Mouse (Mus musculus) CD4-positive helper T cell, adult 2 months (primary cell): ENCODE measurements at regions not wholly inside any gene's neighbourhood (a gene's known extent, or its start where the extent isn't known, plus 50 kb on each side); places are given as distances from the start of the nearest gene placed in this dataset.

Experiments
- DNase-seq: peaks from one replicate; pipeline ENCODE4 v3.0.0-alpha.2; 2012; ENCODE audit warnings: low read depth, missing footprints, low spot score

GRCm38 (mm10) chr16:53011847-53012246 lies 558.0 kb upstream of the Alcam start:
- no peak for DNase-seq

- DNase-seq: no peak
These were observed 535.1 kb upstream of the Alcam start for GRCm38 (mm10) chr16:52988852-52989397.

- no peak for DNase-seq
These were observed 530.5 kb upstream of the Alcam start for GRCm38 (mm10) chr16:52984336-52984735.

GRCm38 (mm10) chr16:52980995-52981394 lies 527.1 kb upstream of the Alcam start:
- DNase-seq: no peak

GRCm38 (mm10) chr16:52972811-52973210 lies 518.9 kb upstream of the Alcam start:
- DNase-seq: no peak

GRCm38 (mm10) chr16:52947679-52948078 lies 493.8 kb upstream of the Alcam start:
- no peak for DNase-seq

- no peak for DNase-seq
These were observed 480.9 kb upstream of the Alcam start for GRCm38 (mm10) chr16:52934749-52935148.

- no peak for DNase-seq
These were observed 478.1 kb upstream of the Alcam start for GRCm38 (mm10) chr16:52931978-52932377.

GRCm38 (mm10) chr16:52892467-52893255 lies 438.8 kb upstream of the Alcam start:
- no peak for DNase-seq

GRCm38 (mm10) chr16:52879463-52880114 lies 425.7 kb upstream of the Alcam start:
- peak; percentile 3 for DNase-seq

- DNase-seq: no peak
These were observed 414.0 kb upstream of the Alcam start for GRCm38 (mm10) chr16:52867833-52868232.

- DNase-seq: no peak
These were observed 409.7 kb upstream of the Alcam start for GRCm38 (mm10) chr16:52863554-52863953.

GRCm38 (mm10) chr16:52861263-52861662 lies 407.4 kb upstream of the Alcam start:
- DNase-seq: no peak

GRCm38 (mm10) chr16:52858441-52859209 lies 404.8 kb upstream of the Alcam start:
- DNase-seq: no peak

- DNase-seq: no peak
These were observed 397.3 kb upstream of the Alcam start for GRCm38 (mm10) chr16:52851129-52851528.

GRCm38 (mm10) chr16:52818976-52819375 lies 365.1 kb upstream of the Alcam start:
- DNase-seq: no peak

GRCm38 (mm10) chr16:52811219-52811618 lies 357.3 kb upstream of the Alcam start:
- DNase-seq: no peak

- no peak for DNase-seq
These were observed 350.5 kb upstream of the Alcam start for GRCm38 (mm10) chr16:52804365-52804764.

GRCm38 (mm10) chr16:52799715-52800392 lies 346.0 kb upstream of the Alcam start:
- no peak for DNase-seq

GRCm38 (mm10) chr16:52795184-52795583 lies 341.3 kb upstream of the Alcam start:
- no peak for DNase-seq

GRCm38 (mm10) chr16:52789946-52790345 lies 336.1 kb upstream of the Alcam start:
- DNase-seq: no peak
